Mouse (Mus musculus) gastrocnemius, postnatal 10 days (tissue): ENCODE measurements around the gene Gm20388. TPM values are rescaled to one million over a fixed set of nuclear protein-coding genes. Genes with fewer than 3 reads are reported as not detected.

Experiments used
- DNase-seq: peaks from one replicate; pipeline ENCODE4 v3.0.0; 2021; ENCODE audit warnings: mixed read lengths
- total RNA-seq, 2 experiments: library from RNA; stranded (reverse); gene quantifications; 2 replicates each; pipeline ENCODE4 v1.2.3; 2021

Gm20388 gene
- total RNA-seq, 2 experiments from 2014 or later = 2.9 to 6.0 TPM

DNA sequence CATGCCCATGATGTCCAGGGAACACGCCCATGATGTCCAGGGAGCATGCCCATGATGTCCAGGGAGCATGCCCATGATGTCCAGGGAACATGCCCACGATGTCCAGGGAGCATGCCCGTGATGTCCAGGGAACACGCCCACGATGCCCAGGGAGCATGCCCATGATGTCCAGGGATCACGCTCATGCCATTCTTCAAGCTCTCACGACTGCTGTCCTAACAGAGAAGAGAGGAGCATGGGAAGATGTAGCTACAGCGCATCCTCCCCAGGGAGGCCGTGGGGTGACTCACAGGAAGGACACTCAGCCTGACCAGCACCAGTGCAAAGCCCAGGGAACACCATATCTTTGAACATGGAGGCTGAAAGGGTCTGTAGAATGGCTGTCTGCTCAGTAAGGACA is 2245.3 kb downstream of the Gm20388 start:
- DNase-seq = no peak

- no peak for DNase-seq
Observed at GRCm38 (mm10) chr8:122157689-122158088, 2247.0 kb downstream of the Gm20388 start.

GRCm38 (mm10) chr8:122160165-122160564 is 2249.5 kb downstream of the Gm20388 start:
- DNase-seq = no peak

DNA sequence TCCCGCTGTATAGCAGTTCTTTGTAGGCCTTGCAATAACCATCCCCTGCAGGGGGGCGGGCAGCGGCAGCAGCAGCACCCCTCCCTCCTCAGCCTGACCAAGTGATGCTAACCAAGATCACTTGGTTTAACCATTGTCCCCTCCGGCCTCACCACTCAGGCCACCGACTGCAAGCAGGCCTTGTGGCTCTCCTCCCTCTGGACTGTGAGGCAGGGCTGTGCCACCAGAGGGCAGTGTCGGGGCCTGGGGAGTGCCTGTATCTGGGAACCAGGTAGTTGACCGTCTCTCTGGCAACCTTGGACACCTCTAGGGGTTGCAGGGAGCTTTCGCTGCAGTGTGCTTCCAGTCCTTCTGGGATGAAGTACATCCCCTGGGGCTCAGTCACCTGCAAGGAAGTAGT is 2252.4 kb downstream of the Gm20388 start:
- peak; percentile 90 for DNase-seq

DNA sequence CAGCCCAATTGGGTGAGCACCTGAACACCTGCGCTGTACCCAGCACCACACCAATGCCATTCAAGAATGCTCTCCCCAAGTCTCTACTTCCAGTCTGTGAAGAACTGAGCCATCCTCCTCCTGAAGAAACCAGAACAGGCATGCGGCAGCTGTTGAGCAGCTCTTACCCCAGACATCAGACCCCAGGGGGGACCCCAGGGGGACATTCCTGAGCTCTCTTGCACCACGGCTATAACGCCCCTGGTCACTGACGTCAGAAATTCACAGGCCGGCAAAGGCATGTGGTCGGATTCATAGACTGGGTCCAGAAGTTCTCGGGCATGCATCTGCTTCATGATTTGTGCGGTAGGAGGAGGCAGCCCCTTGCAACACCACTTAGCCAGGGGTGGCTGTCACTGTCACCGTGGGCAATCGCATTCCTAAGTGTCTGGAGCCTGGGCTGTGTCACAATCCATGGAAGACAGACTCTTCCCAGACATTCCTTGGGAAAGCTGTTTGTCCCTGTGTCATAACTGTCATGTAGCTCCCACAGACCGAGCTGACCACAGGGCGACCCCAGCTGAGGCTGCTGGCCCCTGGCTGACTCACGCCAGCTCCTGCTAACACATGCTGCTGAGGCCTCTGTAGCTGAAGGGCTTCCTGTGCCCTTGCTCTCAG is 2256.7 kb downstream of the Gm20388 start:
- DNase-seq = no peak

DNA sequence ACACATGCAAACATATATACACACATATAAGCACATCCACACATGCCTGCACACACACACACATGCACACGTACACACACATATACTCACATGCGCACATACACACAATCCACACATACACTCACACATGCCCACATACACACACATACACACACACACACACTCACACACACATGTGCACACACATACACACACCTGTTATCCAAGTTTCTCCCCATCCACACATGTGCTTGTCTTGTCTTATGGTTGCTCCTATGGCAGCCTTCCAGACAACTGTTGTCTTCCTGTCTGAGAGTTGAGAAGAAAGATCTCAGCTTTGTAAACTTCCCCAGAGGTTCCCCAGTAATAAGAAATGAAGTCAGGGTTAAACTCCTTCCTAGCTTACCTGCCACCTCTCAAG is 2258.8 kb downstream of the Gm20388 start:
- no peak for DNase-seq

GRCm38 (mm10) chr8:122171823-122172222 is 2261.2 kb downstream of the Gm20388 start:
- DNase-seq = no peak

GRCm38 (mm10) chr8:122174133-122174930 is 2263.7 kb downstream of the Gm20388 start:
- no peak for DNase-seq

- DNase-seq = no peak
Observed at GRCm38 (mm10) chr8:122178392-122178890, 2267.8 kb downstream of the Gm20388 start.

- no peak for DNase-seq
Observed at GRCm38 (mm10) chr8:122179354-122179753, 2268.7 kb downstream of the Gm20388 start.

DNA sequence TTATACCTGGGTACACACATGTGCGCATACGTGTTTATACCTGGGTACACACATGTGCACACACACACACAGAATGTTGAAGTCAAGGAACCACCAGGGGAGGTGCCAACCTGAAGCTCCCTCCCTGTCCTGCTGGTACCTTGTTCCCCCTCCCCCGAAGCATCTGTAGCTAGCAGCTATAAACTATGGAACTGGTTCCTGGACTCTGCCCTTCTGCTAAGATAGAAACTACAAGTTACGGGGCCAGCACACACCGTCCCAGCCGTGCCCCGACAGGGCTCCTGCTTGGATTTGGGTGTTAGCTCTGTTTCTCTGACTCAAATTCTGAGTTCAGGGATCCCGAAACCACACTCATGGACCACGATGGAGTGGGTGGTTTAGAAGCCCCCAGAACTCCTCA is 2269.5 kb downstream of the Gm20388 start:
- DNase-seq = no peak

GRCm38 (mm10) chr8:122181414-122181813 is 2270.8 kb downstream of the Gm20388 start:
- no peak for DNase-seq

DNA sequence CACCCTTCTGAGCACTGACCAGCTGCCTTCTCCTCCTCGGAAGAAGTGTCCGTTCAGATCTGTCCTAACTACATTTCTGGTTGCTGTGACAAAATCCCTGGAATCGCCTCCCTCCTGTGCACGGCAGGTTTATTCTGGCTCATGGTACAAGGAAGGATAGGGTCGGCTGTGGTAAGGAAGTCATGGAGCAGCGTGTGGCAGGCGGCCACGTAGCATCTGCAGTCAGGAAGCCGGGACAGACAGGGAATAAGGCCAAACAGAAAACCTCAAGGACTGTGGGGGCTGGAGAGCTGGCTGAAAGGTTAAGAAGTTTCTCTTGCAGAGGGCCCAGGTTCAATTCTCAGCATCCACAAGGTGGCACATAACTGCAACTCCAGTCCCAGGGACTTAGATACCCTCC is 2271.3 kb downstream of the Gm20388 start:
- peak; percentile 38 for DNase-seq

DNA sequence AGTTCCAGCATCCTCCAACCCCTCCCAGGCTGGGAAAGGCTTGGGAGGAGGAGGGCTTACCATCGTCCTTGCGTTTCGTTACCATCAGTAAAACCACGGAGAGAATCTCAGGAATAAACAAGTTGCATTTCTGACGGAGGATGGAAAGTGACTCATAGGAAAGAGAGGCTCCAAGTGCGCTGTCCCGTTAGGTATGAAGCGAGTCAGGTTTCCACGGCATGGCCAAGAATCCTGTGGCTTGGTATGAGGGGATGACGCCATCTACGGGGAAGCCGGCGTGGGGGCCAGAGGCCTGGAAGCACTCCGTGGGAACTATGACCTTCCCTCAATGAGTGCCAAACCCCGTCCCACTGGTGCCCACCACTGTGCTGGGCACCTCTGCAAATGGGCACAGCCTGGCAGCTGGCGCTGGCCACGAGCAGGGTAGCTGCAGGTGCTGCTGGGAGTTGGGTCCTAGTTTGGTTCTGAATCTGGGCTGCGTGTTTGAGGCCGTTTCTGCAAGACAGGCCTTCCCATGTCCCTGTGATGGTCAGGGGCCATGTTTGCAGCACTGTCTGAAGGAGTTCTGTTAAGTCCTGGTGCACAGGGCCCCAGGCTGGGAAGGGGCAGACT is 2275.8 kb downstream of the Gm20388 start:
- no peak for DNase-seq

DNA sequence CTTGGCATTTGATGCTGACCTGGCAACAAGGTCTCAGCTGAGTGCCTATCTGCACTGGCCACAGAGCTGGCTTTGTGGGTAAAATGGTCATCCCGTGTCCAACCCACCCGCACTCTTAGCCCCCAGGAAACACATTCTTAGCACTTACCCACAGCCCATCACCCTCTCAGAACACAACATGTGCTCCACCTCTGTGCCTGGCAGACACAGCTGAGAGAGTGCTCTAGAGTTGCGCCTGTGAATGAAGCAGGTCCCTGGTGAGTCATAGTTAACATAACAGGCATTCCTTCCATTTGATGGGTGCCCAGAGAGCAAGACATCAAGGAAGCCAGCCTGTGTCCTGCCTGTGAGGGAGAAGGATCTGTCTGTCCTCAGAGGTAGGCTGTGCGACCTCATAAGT is 2276.6 kb downstream of the Gm20388 start:
- DNase-seq = no peak

DNA sequence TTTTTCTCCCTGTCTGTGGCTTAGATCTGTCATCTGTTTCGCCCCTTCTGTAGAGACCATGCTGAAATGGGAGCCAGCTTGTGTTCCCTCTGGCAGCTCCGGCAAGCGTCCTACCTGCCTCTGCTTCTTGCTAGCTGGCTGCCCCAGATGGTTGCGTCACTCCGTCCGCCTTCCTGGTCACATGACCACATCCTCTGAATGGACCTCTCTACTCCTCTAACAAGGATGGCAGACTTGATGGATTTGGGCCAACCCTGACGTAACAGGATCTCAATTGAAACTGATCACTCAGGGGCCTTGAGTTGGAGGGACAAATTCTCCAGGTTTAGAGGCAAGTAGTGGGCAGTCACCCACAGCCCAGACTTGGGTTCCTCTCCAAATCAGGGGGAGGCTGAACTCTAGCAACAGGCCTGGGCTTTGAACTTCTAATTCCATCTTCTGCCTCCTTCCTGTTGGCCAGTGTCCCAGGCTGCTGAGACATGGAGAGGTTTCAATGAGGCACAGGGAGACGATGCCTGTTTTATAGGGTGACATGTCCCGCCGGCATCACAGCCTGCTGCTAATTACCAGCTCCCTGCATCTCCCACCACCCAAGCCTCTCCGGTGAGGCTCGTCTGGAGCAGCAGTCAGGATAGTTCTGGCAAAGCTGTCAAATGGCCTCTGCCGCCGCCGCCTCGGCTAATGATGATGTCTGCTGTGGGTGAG is 2279.9 kb downstream of the Gm20388 start:
- DNase-seq = no peak

- DNase-seq = no peak
Observed at GRCm38 (mm10) chr8:122191054-122191376, 2280.4 kb downstream of the Gm20388 start.

GRCm38 (mm10) chr8:122192771-122193170 is 2282.1 kb downstream of the Gm20388 start:
- DNase-seq = no peak

DNA sequence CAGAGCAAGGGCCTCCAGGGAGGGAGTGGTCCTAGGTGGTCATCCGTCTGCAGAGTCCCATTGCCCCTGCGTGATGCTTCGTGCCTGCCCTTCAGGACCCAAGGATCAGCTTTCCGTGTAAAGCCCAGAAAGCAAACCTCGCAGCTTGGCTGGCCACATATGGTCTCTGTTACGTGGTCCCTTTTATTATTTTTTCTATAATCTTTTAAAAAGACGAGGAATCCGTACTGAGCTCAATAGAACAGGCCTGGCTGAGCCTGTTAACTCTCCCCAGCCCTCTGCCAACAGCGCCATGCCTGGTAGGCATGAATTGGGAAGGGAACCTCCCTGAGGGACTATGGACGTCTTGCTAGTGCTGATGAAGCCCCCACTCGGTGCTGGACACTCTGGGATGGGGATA is 2282.9 kb downstream of the Gm20388 start:
- no peak for DNase-seq

DNA sequence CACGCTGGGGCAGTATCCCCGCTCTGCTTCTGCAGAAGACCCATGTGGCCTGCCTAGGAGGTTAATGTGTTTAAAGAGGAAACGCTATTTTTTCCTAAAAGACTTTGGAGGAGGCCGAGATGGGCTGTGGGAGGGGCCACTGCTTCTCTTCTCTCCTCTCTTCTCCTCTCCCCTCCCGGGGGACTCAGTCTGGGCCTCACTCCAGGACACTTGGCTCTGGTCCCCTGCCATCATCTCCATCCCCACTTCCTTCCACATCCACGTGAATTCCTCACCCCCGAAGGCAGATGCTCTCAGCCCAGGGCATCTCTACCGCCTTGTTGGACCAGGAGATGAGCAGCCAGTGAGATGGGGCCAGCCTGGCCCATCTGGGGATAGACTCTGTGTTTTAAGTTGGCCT is 2283.8 kb downstream of the Gm20388 start:
- DNase-seq = peak; percentile 72

DNA sequence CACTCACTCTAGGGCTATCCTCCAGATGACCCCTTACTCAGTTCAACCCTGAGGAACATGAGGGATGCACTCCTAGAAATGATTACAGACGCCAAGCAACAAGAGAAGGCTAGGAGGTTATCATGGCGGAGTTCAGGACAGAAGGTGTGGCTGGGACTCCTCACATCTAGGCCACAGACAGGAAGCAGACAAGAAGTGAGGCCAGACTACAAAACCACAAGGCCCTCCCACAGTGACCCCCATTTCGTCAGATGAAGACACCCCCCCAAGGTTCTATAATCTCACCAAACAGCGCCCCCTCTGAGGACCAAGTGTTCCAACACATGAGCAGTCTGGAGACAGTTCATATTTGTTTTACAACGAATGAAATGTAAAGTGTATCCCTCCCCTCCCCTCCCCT is 2286.7 kb downstream of the Gm20388 start:
- no peak for DNase-seq

GRCm38 (mm10) chr8:122198378-122199025 is 2287.9 kb downstream of the Gm20388 start:
- no peak for DNase-seq
